Mouse (Mus musculus): ENCODE data around the gene Ppat. TPM values are rescaled to one million over a fixed set of nuclear protein-coding genes. Genes with fewer than 3 reads are reported as not detected.
A peak's percentile ranks its signal among the peaks of the same experiment; 100 is the strongest.
"Not testable (repeated sequence)": the region's sequence is repeated elsewhere in the genome, so short reads cannot be mapped to it uniquely, and the experiment has no call there.

The Ppat gene
- polyA plus RNA-seq, 1 experiment: 4.8 TPM

GRCm38 (mm10) chr5:76928124-76928832, 23.1 kb downstream of the Ppat start:
- Histone ChIP-seq H3K4me1 (ENCODE audit: control insufficient read depth, insufficient read depth, low read length) (peaks cover 6% of the 10 kb centered on the region; the same call in 1 of the 2 replicates), H3K4me3 (replicated peaks; ENCODE audit: extremely low read depth, low read depth, low read length) (peak overlapping the region; percentile 58)
- no peak for TF ChIP-seq CTCF (IDR thresholded peaks at IDR 0.05; ENCODE audit: insufficient read depth, low read length)
- TF ChIP-seq POLR2A (IDR thresholded peaks at IDR 0.05; ENCODE audit: borderline replicate concordance, extremely low read depth, low read depth, low read length): no peak
- WGBS: 44% methylated on average over 16 of the region's 16 CpGs
- DNase-seq: no peak

DNA sequence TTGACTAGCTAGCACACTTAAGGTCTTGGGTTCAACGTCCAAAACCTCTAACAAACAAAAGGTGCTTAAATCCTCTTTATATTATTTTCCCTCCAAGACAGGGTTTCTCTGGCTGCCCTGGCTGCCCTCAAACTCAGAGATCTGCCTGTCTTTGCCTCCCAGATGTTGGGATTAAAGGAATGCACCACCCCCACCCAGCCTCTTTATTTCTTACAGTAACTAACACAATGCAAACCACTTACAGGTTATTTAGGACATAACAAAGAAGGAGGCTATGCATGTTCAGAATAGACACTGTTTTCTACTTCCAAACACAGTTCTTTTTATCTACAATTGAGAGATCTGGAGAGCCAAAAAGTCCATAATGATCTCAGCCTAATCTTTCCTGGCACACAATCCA, 27.1 kb downstream of the Ppat start:
- no peak overlapping the region for H3K4me3 ChIP-seq (replicated peaks; ENCODE audit: extremely low read depth, low read depth, low read length)
- WGBS: 60% methylated on average over 1 of the region's 1 CpGs
- TF ChIP-seq CTCF (IDR thresholded peaks at IDR 0.05; ENCODE audit: insufficient read depth, low read length) (no peak), POLR2A (IDR thresholded peaks at IDR 0.05; ENCODE audit: borderline replicate concordance, extremely low read depth, low read depth, low read length) (no peak)
- H3K4me1 ChIP-seq (ENCODE audit: control insufficient read depth, insufficient read depth, low read length): peaks cover 5% of the 10 kb centered on the region; the same call in 1 of the 2 replicates
- DNase-seq: no peak

DNA sequence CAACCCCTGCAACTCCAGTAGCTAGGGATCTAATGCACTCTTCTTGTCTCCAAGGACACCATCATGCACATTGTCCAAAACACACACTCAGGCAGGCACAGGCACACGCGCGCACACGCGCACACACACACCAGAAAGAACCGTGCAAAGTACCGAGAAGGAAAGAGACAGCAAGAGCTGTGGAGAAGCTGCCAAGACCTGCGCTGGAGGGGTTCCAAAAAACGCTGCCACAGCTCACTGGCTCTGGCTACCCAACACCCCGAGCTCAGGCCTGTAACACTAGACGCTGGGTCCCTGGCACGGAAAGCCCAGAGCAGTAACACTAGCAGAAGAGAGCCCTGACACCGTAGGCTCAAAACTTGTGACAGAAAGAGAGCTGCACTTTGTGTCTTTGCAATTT, 27.9 kb downstream of the Ppat start:
- no peak overlapping the region for H3K4me3 ChIP-seq (replicated peaks; ENCODE audit: extremely low read depth, low read depth, low read length)
- TF ChIP-seq POLR2A (IDR thresholded peaks at IDR 0.05; ENCODE audit: borderline replicate concordance, extremely low read depth, low read depth, low read length) (no peak), CTCF (IDR thresholded peaks at IDR 0.05; ENCODE audit: insufficient read depth, low read length) (no peak)
- WGBS: 81% methylated on average over 13 of the region's 13 CpGs
- DNase-seq: no peak
- peaks cover under 1% of the 10 kb centered on the region; the same call in 1 of the 2 replicates for H3K4me1 ChIP-seq (ENCODE audit: control insufficient read depth, insufficient read depth, low read length)

GRCm38 (mm10) chr5:76922833-76923232, 28.5 kb downstream of the Ppat start:
- 88% methylated on average over 4 of the region's 4 CpGs for whole genome bisulfite sequencing
- TF ChIP-seq POLR2A (IDR thresholded peaks at IDR 0.05; ENCODE audit: borderline replicate concordance, extremely low read depth, low read depth, low read length) (no peak), CTCF (IDR thresholded peaks at IDR 0.05; ENCODE audit: insufficient read depth, low read length) (no peak)
- DNase-seq: no peak
- no peak overlapping the region for H3K4me3 ChIP-seq (replicated peaks; ENCODE audit: extremely low read depth, low read depth, low read length)
- H3K4me1 ChIP-seq (ENCODE audit: control insufficient read depth, insufficient read depth, low read length): no peaks in the 10 kb centered on the region

- not testable (repeated sequence) for H3K4me1 ChIP-seq (ENCODE audit: control insufficient read depth, insufficient read depth, low read length); DNase-seq; H3K4me3 ChIP-seq (replicated peaks; ENCODE audit: extremely low read depth, low read depth, low read length)
- WGBS: 95% methylated on average over 5 of the region's 5 CpGs
Measured at GRCm38 (mm10) chr5:76912522-76912921, 38.9 kb downstream of the Ppat start.

DNA sequence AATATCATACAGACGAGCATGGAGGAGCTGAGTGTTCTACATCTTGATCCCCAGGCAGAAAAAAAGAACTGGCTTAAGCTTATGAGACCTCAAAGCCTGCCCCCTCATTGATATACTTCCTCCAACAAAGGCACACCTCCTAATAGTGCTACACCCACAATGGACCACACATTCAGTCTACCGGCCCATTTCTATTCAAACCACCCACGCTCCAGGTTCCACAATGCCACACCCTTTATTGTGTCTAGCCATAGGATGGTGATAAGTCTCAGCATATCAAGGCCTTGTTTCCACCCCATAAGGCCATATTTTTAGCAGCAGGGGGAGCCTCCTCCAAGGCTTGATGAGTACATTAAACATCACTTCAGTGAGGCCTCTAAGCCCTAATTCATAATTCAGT, 40.6 kb downstream of the Ppat start:
- TF ChIP-seq CTCF (IDR thresholded peaks at IDR 0.05; ENCODE audit: insufficient read depth, low read length) (no peak), POLR2A (IDR thresholded peaks at IDR 0.05; ENCODE audit: borderline replicate concordance, extremely low read depth, low read depth, low read length) (no peak)
- Histone ChIP-seq H3K4me3 (replicated peaks; ENCODE audit: extremely low read depth, low read depth, low read length) (no peak overlapping the region), H3K4me1 (ENCODE audit: control insufficient read depth, insufficient read depth, low read length) (peaks cover 3% of the 10 kb centered on the region; the same call in 1 of the 2 replicates)
- DNase-seq: no peak
- 65% methylated on average over 3 of the region's 3 CpGs for WGBS

GRCm38 (mm10) chr5:76906155-76906499, 45.3 kb downstream of the Ppat start:
- Histone ChIP-seq H3K4me3 (replicated peaks; ENCODE audit: extremely low read depth, low read depth, low read length) (peak overlapping the region; percentile 96), H3K4me1 (ENCODE audit: control insufficient read depth, insufficient read depth, low read length) (peaks cover 3% of the 10 kb centered on the region; the same call in 1 of the 2 replicates)
- TF ChIP-seq POLR2A (IDR thresholded peaks at IDR 0.05; ENCODE audit: borderline replicate concordance, extremely low read depth, low read depth, low read length) (no peak), CTCF (IDR thresholded peaks at IDR 0.05; ENCODE audit: insufficient read depth, low read length) (no peak)
- DNase-seq: no peak
- WGBS: 26% methylated on average over 3 of the region's 3 CpGs

DNA sequence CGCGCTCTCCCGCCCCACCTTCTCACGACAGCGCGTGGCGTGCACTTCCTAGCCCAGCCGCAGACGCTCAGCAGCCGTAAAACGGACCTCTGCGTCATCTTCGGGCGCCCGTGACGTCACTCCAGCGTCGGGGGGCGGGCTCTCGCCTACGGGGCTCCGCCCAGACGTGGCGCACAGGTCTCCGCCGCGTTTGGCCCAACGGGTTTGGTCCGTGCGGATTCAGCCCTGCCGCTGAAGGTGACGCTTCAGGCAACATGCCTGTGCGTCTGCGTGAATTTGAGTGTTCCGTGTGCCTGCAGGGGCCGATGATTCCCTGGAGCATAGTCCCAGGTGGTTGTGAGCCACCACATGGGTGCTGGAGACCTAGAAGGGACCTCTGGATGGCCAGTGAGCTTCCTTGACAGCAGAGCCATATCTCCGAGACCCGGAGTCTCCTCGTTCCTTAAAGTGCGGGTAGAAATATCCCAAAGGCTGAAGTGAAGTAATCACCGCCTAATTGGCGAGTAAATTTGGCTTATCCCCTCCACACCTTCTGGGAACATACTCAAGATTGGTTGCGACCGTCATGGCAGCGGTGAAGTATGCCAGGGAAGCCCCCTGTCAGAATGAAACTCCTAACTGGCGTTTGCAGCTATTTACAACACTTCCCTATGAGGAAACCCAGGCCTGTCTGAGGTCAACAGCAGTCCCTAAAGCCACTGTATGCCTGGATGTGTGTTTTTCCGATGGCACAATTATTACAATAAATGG, 45.8 kb downstream of the Ppat start, which contains the start of gene Aasdh:
Gene Aasdh, minus strand, starts transcription at position 110 of the 750 bp plus-strand sequence.
- Histone ChIP-seq H3K4me3 (replicated peaks; ENCODE audit: extremely low read depth, low read depth, low read length) (peak within 1 kb of the TSS; percentile 96), H3K4me1 (ENCODE audit: control insufficient read depth, insufficient read depth, low read length) (peaks cover 3% of the 10 kb centered on the region; the same call in 1 of the 2 replicates)
- under 1% methylated on average over 47 of the region's 47 CpGs for WGBS
- TF ChIP-seq CTCF (IDR thresholded peaks at IDR 0.05; ENCODE audit: insufficient read depth, low read length): no peak
- peak; percentile 99 for TF ChIP-seq POLR2A (IDR thresholded peaks at IDR 0.05; ENCODE audit: borderline replicate concordance, extremely low read depth, low read depth, low read length)
- peak; percentile 97 for DNase-seq

GRCm38 (mm10) chr5:76904713-76905404, 46.5 kb downstream of the Ppat start:
- Histone ChIP-seq H3K4me3 (replicated peaks; ENCODE audit: extremely low read depth, low read depth, low read length) (peak overlapping the region; percentile 96), H3K4me1 (ENCODE audit: control insufficient read depth, insufficient read depth, low read length) (peaks cover 3% of the 10 kb centered on the region; the same call in 1 of the 2 replicates)
- no peak for DNase-seq
- WGBS: under 1% methylated on average over 19 of the region's 19 CpGs
- TF ChIP-seq CTCF (IDR thresholded peaks at IDR 0.05; ENCODE audit: insufficient read depth, low read length) (no peak), POLR2A (IDR thresholded peaks at IDR 0.05; ENCODE audit: borderline replicate concordance, extremely low read depth, low read depth, low read length) (no peak)
